ENCODE assay signal across 19 mouse cellular contexts in the genomic region with DNA sequence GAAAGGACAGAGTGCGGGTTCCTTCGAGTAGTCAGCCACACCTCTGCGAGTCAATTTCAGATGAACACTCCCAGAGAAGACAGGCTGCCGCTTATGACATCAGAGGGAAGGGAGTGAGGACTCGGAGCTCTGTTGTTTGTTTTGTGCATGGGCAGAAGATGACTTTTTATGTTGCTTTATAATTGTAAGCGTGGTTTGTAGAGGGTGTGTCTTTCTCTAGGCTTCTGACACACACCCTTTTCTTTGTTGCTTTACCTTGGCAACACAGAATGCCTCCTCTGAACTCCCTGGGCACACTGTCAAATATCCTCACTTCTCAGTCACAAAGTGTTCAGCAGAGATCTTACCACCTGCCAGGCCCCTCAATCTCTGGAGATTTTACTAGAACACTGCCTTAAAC. TPM values are rescaled to one million over a fixed set of nuclear protein-coding genes. Genes with fewer than 3 reads are reported as not detected.
DNase-seq lines count a peak whose midpoint lies in the region; ATAC-seq and TF ChIP-seq lines count a peak whose summit lies in the region.
"Had no signal": no experiment of that assay in that cellular context is flagged by ENCODE, and none has a peak within 500 bp of the region (broad histone marks: within the 10 kb centered on the region; RNA-seq: fewer than 3 reads in every experiment).

No protein-coding gene starts in this region.

- no peaks in the 10 kb centered on the region; the same call in 1 of the 2 replicates for H3K36me3 ChIP-seq in forebrain, embryonic 14.5 days (ENCODE audit: control insufficient read depth, insufficient read depth, low read length)
- peaks cover 5% of the 10 kb centered on the region; the same call in 1 of the 2 replicates for H3K36me3 ChIP-seq in forebrain, embryonic 12.5 days (replicated peaks)
- H3K36me3 ChIP-seq in lung, postnatal 0 days (ENCODE audit: insufficient read depth, low read length): no peaks in the 10 kb centered on the region
- no peaks in the 10 kb centered on the region for H3K36me3 ChIP-seq in stomach, embryonic 16.5 days (ENCODE audit: control insufficient read depth, insufficient read depth, low read length)
- H3K36me3 ChIP-seq: hindbrain, embryonic 15.5 days; limb, embryonic 15.5 days; midbrain, embryonic 15.5 days had no signal

- TF ChIP-seq POLR2A in lung, adult 2 months (IDR thresholded peaks at IDR 0.05; ENCODE audit: borderline replicate concordance, extremely low read depth, low read depth, low read length): no peak

- H3K4me3 ChIP-seq in forebrain, embryonic 14.5 days (ENCODE audit: low read depth, low read length): no peak overlapping the region
- no peak overlapping the region for H3K4me3 ChIP-seq in forebrain, embryonic 12.5 days (replicated peaks)
- no peak overlapping the region for H3K4me3 ChIP-seq in lung, postnatal 0 days (ENCODE audit: low read depth, low read length)
- H3K4me3 ChIP-seq in lung, adult 2 months (replicated peaks; ENCODE audit: extremely low read depth, low read depth, low read length): no peak overlapping the region
- no peak overlapping the region for H3K4me3 ChIP-seq in stomach, embryonic 16.5 days (replicated peaks; ENCODE audit: low read length)
- H3K4me3 ChIP-seq: hindbrain, embryonic 15.5 days; limb, embryonic 15.5 days; midbrain, embryonic 15.5 days had no signal

- no peak for TF ChIP-seq CTCF in lung, postnatal 0 days (IDR thresholded peaks at IDR 0.05)
- no peak for TF ChIP-seq CTCF in lung, adult 2 months (IDR thresholded peaks at IDR 0.05; ENCODE audit: insufficient read depth, low read length)

- peaks cover 41% of the 10 kb centered on the region for H3K4me1 ChIP-seq in forebrain, embryonic 14.5 days (ENCODE audit: control insufficient read depth, insufficient read depth, low read length)
- peaks cover 47% of the 10 kb centered on the region for H3K4me1 ChIP-seq in forebrain, embryonic 12.5 days
- peaks cover 8% of the 10 kb centered on the region for H3K4me1 ChIP-seq in lung, postnatal 0 days (ENCODE audit: insufficient read depth, low read depth, low read length)
- peaks cover 16% of the 10 kb centered on the region for H3K4me1 ChIP-seq in lung, adult 2 months (ENCODE audit: control insufficient read depth, insufficient read depth, low read length)
- H3K4me1 ChIP-seq in stomach, embryonic 16.5 days (ENCODE audit: control insufficient read depth, insufficient read depth, low read length): peaks cover 23% of the 10 kb centered on the region

- DNase-seq in forebrain, embryonic 14.5 days (ENCODE audit: low spot score): no peak
- DNase-seq in lung, postnatal 0 days (ENCODE audit: low spot score): peak; percentile 82
- no peak for DNase-seq in lung, adult 2 months
- no peak for DNase-seq in urinary bladder, postnatal 36 days (ENCODE audit: low spot score in 2 of 2)
- no peak for DNase-seq in layer of hippocampus, adult 11-12 months (ENCODE audit: low spot score)
- DNase-seq: cerebellum, postnatal 10 days; gastrocnemius, postnatal 10 days; heart, postnatal 10 days; kidney, adult 8-10 months; kidney, postnatal 25 days; spleen, adult 18-20 months; thymus, postnatal 14 days had no signal

- no peak for ATAC-seq in forebrain, embryonic 14.5 days
- no peak for ATAC-seq in forebrain, embryonic 12.5 days (ENCODE audit: low FRiP score)
- peak; percentile 39; the same call in 1 of the 2 replicates for ATAC-seq in lung, postnatal 0 days
- ATAC-seq in activated CD4-positive, CD25-positive, alpha-beta regulatory T cell, adult 4 months: peak; percentile 49
- ATAC-seq in stomach, embryonic 16.5 days (ENCODE audit: insufficient read depth, low FRiP score): no peak
- ATAC-seq: forebrain, embryonic 16.5 days; midbrain, embryonic 15.5 days had no signal

- TF ChIP-seq EP300 in lung, postnatal 0 days (IDR thresholded peaks at IDR 0.05): no peak

- 0 out of 2 replicates have a peak overlapping the region, but pooled peaks have one; percentile 27 for H3K27ac ChIP-seq in forebrain, embryonic 14.5 days (ENCODE audit: low read depth, low read length)
- H3K27ac ChIP-seq in forebrain, embryonic 12.5 days: no peak overlapping the region
- H3K27ac ChIP-seq in lung, postnatal 0 days (ENCODE audit: low read length): no peak overlapping the region
- peak overlapping the region; percentile 43; the same call in 1 of the 2 replicates for H3K27ac ChIP-seq in stomach, embryonic 16.5 days (ENCODE audit: low read length)
- H3K27ac ChIP-seq: hindbrain, embryonic 15.5 days; limb, embryonic 15.5 days; midbrain, embryonic 15.5 days had no signal

- WGBS in forebrain, embryonic 14.5 days: 50% methylated on average over 6 of the region's 6 CpGs
- WGBS in forebrain, embryonic 12.5 days: 83% methylated on average over 6 of the region's 6 CpGs
- WGBS in lung, postnatal 0 days: 58% methylated on average over 6 of the region's 6 CpGs
- WGBS in lung, adult 2 months: 37% methylated on average over 6 of the region's 6 CpGs
- 62% methylated on average over 6 of the region's 6 CpGs for WGBS in stomach, embryonic 16.5 days

- H3K9me3 ChIP-seq in forebrain, embryonic 14.5 days (replicated peaks; ENCODE audit: control insufficient read depth, low read length): no peaks in the 10 kb centered on the region
- H3K9me3 ChIP-seq in forebrain, embryonic 12.5 days: no peaks in the 10 kb centered on the region
- H3K9me3 ChIP-seq in lung, postnatal 0 days (ENCODE audit: low read length): no peaks in the 10 kb centered on the region
- no peaks in the 10 kb centered on the region for H3K9me3 ChIP-seq in stomach, embryonic 16.5 days (replicated peaks; ENCODE audit: control insufficient read depth, low read length)
- H3K9me3 ChIP-seq: hindbrain, embryonic 15.5 days; limb, embryonic 15.5 days; midbrain, embryonic 15.5 days had no signal

- no peak overlapping the region for H3K9ac ChIP-seq in forebrain, embryonic 14.5 days (ENCODE audit: low read length)
- no peak overlapping the region for H3K9ac ChIP-seq in forebrain, embryonic 12.5 days
- no peak overlapping the region for H3K9ac ChIP-seq in lung, postnatal 0 days (replicated peaks; ENCODE audit: low read depth)
- H3K9ac ChIP-seq in stomach, embryonic 16.5 days (ENCODE audit: low read length): no peak overlapping the region
- H3K9ac ChIP-seq: hindbrain, embryonic 15.5 days; limb, embryonic 15.5 days; midbrain, embryonic 15.5 days had no signal

- no peaks in the 10 kb centered on the region for H3K27me3 ChIP-seq in forebrain, embryonic 14.5 days (replicated peaks; ENCODE audit: control insufficient read depth, insufficient read depth, low read length)
- no peaks in the 10 kb centered on the region for H3K27me3 ChIP-seq in forebrain, embryonic 12.5 days
- no peaks in the 10 kb centered on the region for H3K27me3 ChIP-seq in lung, postnatal 0 days (replicated peaks; ENCODE audit: insufficient read depth, low read length)
- H3K27me3 ChIP-seq in stomach, embryonic 16.5 days (ENCODE audit: control insufficient read depth, insufficient read depth, low read length): no peaks in the 10 kb centered on the region
- H3K27me3 ChIP-seq: hindbrain, embryonic 15.5 days; limb, embryonic 15.5 days; midbrain, embryonic 15.5 days had no signal

- H3K4me2 ChIP-seq in forebrain, embryonic 14.5 days (ENCODE audit: low read length): no peak overlapping the region
- no peak overlapping the region for H3K4me2 ChIP-seq in forebrain, embryonic 12.5 days
- no peak overlapping the region for H3K4me2 ChIP-seq in lung, postnatal 0 days (replicated peaks; ENCODE audit: low read depth, low read length)
- H3K4me2 ChIP-seq in stomach, embryonic 16.5 days (ENCODE audit: low read depth, low read length): no peak overlapping the region
- H3K4me2 ChIP-seq: hindbrain, embryonic 15.5 days; limb, embryonic 15.5 days; midbrain, embryonic 15.5 days had no signal

RNA-seq across cellular contexts. Expression of a gene that starts 36.8 kb away (rescaled TPM):
- polyA plus RNA-seq in forebrain, embryonic 14.5 days (2014; fragmentation: Nextera tagmentation; extraction: Ambion mirVana): not detected in 2 replicates
- polyA plus RNA-seq in forebrain, embryonic 12.5 days (2016; fragmentation: Nextera tagmentation; extraction: Ambion mirVana): 0.05 TPM in 1 of 2 replicates, not detected in the other
- 0.90 and 0.92 TPM in 2 replicates for polyA plus RNA-seq in lung, postnatal 0 days (2015; fragmentation: Nextera tagmentation; extraction: Ambion mirVana)
- 1.5 and 1.8 TPM in 2 replicates for polyA plus RNA-seq in lung, adult 2 months (2012; rRNA removed)
- polyA plus RNA-seq in activated CD4-positive, CD25-positive, alpha-beta regulatory T cell, adult 4 months (2017; shearing (Covaris generic)): 10 to 100 TPM; 11.3 to 21.4 TPM
- 0.09 and 0.17 TPM in 2 replicates for polyA plus RNA-seq in stomach, embryonic 16.5 days (2015; fragmentation: Nextera tagmentation; extraction: Ambion mirVana)
- polyA plus RNA-seq: forebrain, embryonic 16.5 days; midbrain, embryonic 15.5 days had no signal

RNA-seq across cellular contexts. Expression of a gene that starts 43.9 kb away (rescaled TPM):
- 3.4 and 4.5 TPM in 2 replicates for polyA plus RNA-seq in forebrain, embryonic 14.5 days (2014; fragmentation: Nextera tagmentation; extraction: Ambion mirVana)
- 3.9 and 4.5 TPM in 2 replicates for polyA plus RNA-seq in forebrain, embryonic 12.5 days (2016; fragmentation: Nextera tagmentation; extraction: Ambion mirVana)
- polyA plus RNA-seq in lung, postnatal 0 days (2015; fragmentation: Nextera tagmentation; extraction: Ambion mirVana): 10.2 and 10.5 TPM in 2 replicates
- polyA plus RNA-seq in lung, adult 2 months (2012; rRNA removed): 63.0 and 81.5 TPM in 2 replicates
- 1 to 10 TPM; 1.1 to 1.5 TPM for polyA plus RNA-seq in activated CD4-positive, CD25-positive, alpha-beta regulatory T cell, adult 4 months (2017; shearing (Covaris generic))
- 4.6 and 4.9 TPM in 2 replicates for polyA plus RNA-seq in stomach, embryonic 16.5 days (2015; fragmentation: Nextera tagmentation; extraction: Ambion mirVana)

Comparison
In these comparisons a context has a peak if more than half of its experiments do, and no peak if none do; other contexts are left out.
1. H3K27ac ChIP-seq: peak in forebrain, embryonic 14.5 days (single experiment) and stomach, embryonic 16.5 days (single experiment); none in forebrain, embryonic 12.5 days (single experiment) and lung, postnatal 0 days (single experiment).
2. ATAC-seq: peak in lung, postnatal 0 days (single experiment) and activated CD4-positive, CD25-positive, alpha-beta regulatory T cell, adult 4 months (single experiment); none in forebrain, embryonic 14.5 days (single experiment), forebrain, embryonic 12.5 days (single experiment) and stomach, embryonic 16.5 days (single experiment).